8 mouse cellular contexts compared by ENCODE assay signal in genomic region chr14:120397871-120398647, GRCm38 (mm10).
DNase-seq lines count a peak whose midpoint lies in the region; ATAC-seq and TF ChIP-seq lines count a peak whose summit lies in the region.

No protein-coding gene starts in this region.

- TF ChIP-seq CTCF in lung, embryonic 14.5 days (IDR thresholded peaks at IDR 0.05; ENCODE audit: low read depth): peak; percentile 97
- TF ChIP-seq CTCF in olfactory bulb, adult 2 months (IDR thresholded peaks at IDR 0.05; ENCODE audit: insufficient read depth, low read depth, low read length): peak; percentile 35; the same call in 1 of the 2 replicates

- no peak overlapping the region for H3K4me2 ChIP-seq in hindbrain, embryonic 11.5 days (replicated peaks; ENCODE audit: low read depth, low read length)
- H3K4me2 ChIP-seq in lung, embryonic 14.5 days: no peak overlapping the region

- no peak for TF ChIP-seq POLR2A in olfactory bulb, adult 2 months (IDR thresholded peaks at IDR 0.05; ENCODE audit: insufficient read depth, low read depth, low read length)

- no peaks in the 10 kb centered on the region for H3K4me1 ChIP-seq in hindbrain, embryonic 11.5 days (replicated peaks; ENCODE audit: control insufficient read depth, insufficient read depth, low read length)
- H3K4me1 ChIP-seq in lung, embryonic 14.5 days (ENCODE audit: insufficient read depth): no peaks in the 10 kb centered on the region
- no peaks in the 10 kb centered on the region; the same call in 1 of the 2 replicates for H3K4me1 ChIP-seq in olfactory bulb, adult 2 months (ENCODE audit: control insufficient read depth, insufficient read depth, low read length)

- peak; percentile 96 for ATAC-seq in frontal cortex, adult (ENCODE audit: low TSS enrichment)
- peak; percentile 81 for ATAC-seq in hindbrain, embryonic 11.5 days (ENCODE audit: low FRiP score)
- ATAC-seq in lung, embryonic 14.5 days (ENCODE audit: insufficient read depth): peak; percentile 98

- H3K27me3 ChIP-seq in hindbrain, embryonic 11.5 days (ENCODE audit: control insufficient read depth, insufficient read depth, low read length): no peaks in the 10 kb centered on the region
- H3K27me3 ChIP-seq in lung, embryonic 14.5 days (ENCODE audit: insufficient read depth, low read length): no peaks in the 10 kb centered on the region

- no peaks in the 10 kb centered on the region for H3K9me3 ChIP-seq in hindbrain, embryonic 11.5 days (ENCODE audit: control insufficient read depth, low read length)
- H3K9me3 ChIP-seq in lung, embryonic 14.5 days (ENCODE audit: low read depth, low read length): no peaks in the 10 kb centered on the region

- 48% methylated on average over 10 of the region's 10 CpGs for WGBS in hindbrain, embryonic 11.5 days
- 31% methylated on average over 10 of the region's 10 CpGs for WGBS in lung, embryonic 14.5 days
- 33% methylated on average over 10 of the region's 10 CpGs for WGBS in olfactory bulb, adult 2 months

- no peak overlapping the region for H3K9ac ChIP-seq in hindbrain, embryonic 11.5 days (ENCODE audit: low read depth, low read length)
- H3K9ac ChIP-seq in lung, embryonic 14.5 days: no peak overlapping the region

- DNase-seq in MN1 (ENCODE audit: low spot score): peak; percentile 72
- peak; percentile 82 for DNase-seq in cerebellum, adult 8-10 months
- peak; percentile 81 for DNase-seq in hindbrain, embryonic 11.5 days (ENCODE audit: low spot score)
- DNase-seq in layer of hippocampus, adult 8-10 months (ENCODE audit: low spot score in 2 of 2): peak; percentile 69 to 81
- peak; percentile 93 for DNase-seq in lung, embryonic 14.5 days
- peak; percentile 32 to 62 for DNase-seq in thymus, postnatal 10 days (ENCODE audit: low spot score in 2 of 2)

- H3K36me3 ChIP-seq in hindbrain, embryonic 11.5 days (ENCODE audit: control insufficient read depth, insufficient read depth, low read length): no peaks in the 10 kb centered on the region
- peaks cover 59% of the 10 kb centered on the region for H3K36me3 ChIP-seq in lung, embryonic 14.5 days (ENCODE audit: insufficient read depth)

- H3K27ac ChIP-seq in hindbrain, embryonic 11.5 days (ENCODE audit: low read depth, low read length): no peak overlapping the region
- H3K27ac ChIP-seq in lung, embryonic 14.5 days (ENCODE audit: low read depth): no peak overlapping the region
- H3K27ac ChIP-seq in olfactory bulb, adult 2 months (ENCODE audit: insufficient read depth, low read depth, low read length): no peak overlapping the region

- no peak overlapping the region for H3K4me3 ChIP-seq in hindbrain, embryonic 11.5 days (ENCODE audit: low read depth, low read length)
- H3K4me3 ChIP-seq in lung, embryonic 14.5 days (ENCODE audit: low read depth, low read length): no peak overlapping the region
- H3K4me3 ChIP-seq in olfactory bulb, adult 2 months (ENCODE audit: insufficient read depth, low read depth, low read length): no peak overlapping the region
